Mouse (Mus musculus): ENCODE results near the gene Susd2.

GRCm38 (mm10) chr10:75650306-75650902 is 6.6 kb upstream of the Susd2 start:
- TF ChIP-seq CTCF (IDR thresholded peaks at IDR 0.05; ENCODE audit: low read depth), result no peak
- no peak for TF ChIP-seq EP300 (IDR thresholded peaks at IDR 0.05; ENCODE audit: low read depth)

Data from liver, embryonic 14.5 days (tissue).